Mouse (Mus musculus) midbrain, embryonic 10.5 days (tissue): ENCODE data around the gene Rabl2. TPM values are rescaled to one million over a fixed set of nuclear protein-coding genes. Genes with fewer than 3 reads are reported as not detected.

Experiments used
- DNase-seq: peaks from one replicate; pipeline ENCODE4 v3.0.0-alpha.2; 2017; ENCODE audit warnings: low spot score
- H3K27ac ChIP-seq: fragments of 300-500 bp; sonication (generic); replicated peaks from 2 replicates; pipeline ENCODE4 v1.5.1; 2016; ENCODE audit warnings: mild to moderate bottlenecking
- H3K27me3 ChIP-seq: fragments of 300-500 bp; sonication (generic); 2 replicates; pipeline ENCODE4 v1.6.1; 2016; ENCODE audit warnings: low read depth, mild to moderate bottlenecking; ENCODE audit not compliant: poor library complexity, severe bottlenecking
- H3K36me3 ChIP-seq: fragments of 300-500 bp; sonication (generic); 2 replicates; pipeline ENCODE4 v1.6.1; 2016; ENCODE audit warnings: mild to moderate bottlenecking, moderate library complexity
- H3K4me1 ChIP-seq: fragments of 300-500 bp; sonication (generic); 2 replicates; pipeline ENCODE4 v1.6.1; 2016
- H3K4me3 ChIP-seq: fragments of 300-500 bp; sonication (generic); 2 replicates; pipeline ENCODE4 v1.5.1; 2016; ENCODE audit warnings: mild to moderate bottlenecking, moderate library complexity
- H3K9me3 ChIP-seq: fragments of 300-500 bp; sonication (generic); replicated peaks from 2 replicates; pipeline ENCODE4 v1.6.1; 2016; ENCODE audit warnings: mild to moderate bottlenecking
- WGBS: fragments of 180-500 bp; shearing (Covaris S2); methylation state at CpG from one replicate; pipeline ENCODE4 v1.1.7; 2016; 5-methylcytosine and 5-hydroxymethylcytosine counted together
- polyA plus RNA-seq: library from polyadenylated mRNA; unstranded; fragments of >200 nt; fragmentation: Nextera tagmentation; extraction: Ambion mirVana; gene quantifications from 2 replicates; pipeline ENCODE4 v1.2.1, GENCODE M21; 2016

Rabl2 gene
- 80.1 and 80.7 TPM in 2 replicates for polyA plus RNA-seq

DNA sequence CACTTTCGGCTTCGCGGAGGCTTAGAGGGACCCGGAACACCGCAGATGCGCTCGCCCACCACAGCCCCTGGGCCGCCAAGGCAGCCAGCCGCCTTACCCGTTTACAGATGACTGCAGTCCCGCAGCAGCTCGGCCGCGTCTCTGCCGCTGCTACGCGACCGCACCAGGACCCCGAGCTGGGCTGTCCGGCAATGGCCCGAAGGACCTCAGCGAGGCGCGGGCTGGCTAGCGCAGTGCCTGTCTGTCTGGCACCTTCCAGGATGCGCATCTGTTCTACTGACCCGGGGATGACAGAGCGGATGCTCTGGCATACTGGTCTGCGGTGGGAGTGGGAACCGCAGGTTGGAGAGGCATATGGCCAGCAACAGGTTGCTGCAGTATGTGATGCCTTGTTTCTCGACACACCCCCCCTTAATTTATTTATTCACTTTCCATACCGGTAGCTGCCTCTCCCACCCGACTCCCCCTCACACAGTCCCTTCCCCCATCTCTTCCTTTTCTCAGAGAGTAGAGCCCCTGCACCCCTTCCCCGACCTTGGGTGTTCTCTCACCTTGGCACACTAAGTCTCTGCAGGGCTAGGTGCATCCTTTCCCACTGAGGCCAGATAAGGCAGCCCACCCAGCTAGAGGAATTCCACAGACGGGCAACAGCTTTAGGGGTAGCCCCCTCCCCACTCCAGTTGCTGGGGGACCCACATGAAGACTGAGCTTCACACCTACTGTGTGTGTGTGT is at the start of gene Rabl2:
Rabl2 (minus strand) TSS at position 201 of the 733 bp plus-strand sequence.
- no peaks in the 10 kb centered on the region for H3K9me3 ChIP-seq
- peak; percentile 93 for DNase-seq
- peak within 1 kb of the TSS; percentile 88 for H3K27ac ChIP-seq
- H3K27me3 ChIP-seq, result no peaks in the 10 kb centered on the region
- WGBS, result 1% methylated on average over 35 of the region's 35 CpGs
- peak within 1 kb of the TSS; percentile 87 for H3K4me3 ChIP-seq
- peaks cover 15% of the 10 kb centered on the region for H3K36me3 ChIP-seq
- H3K4me1 ChIP-seq, result peaks cover 23% of the 10 kb centered on the region

DNA sequence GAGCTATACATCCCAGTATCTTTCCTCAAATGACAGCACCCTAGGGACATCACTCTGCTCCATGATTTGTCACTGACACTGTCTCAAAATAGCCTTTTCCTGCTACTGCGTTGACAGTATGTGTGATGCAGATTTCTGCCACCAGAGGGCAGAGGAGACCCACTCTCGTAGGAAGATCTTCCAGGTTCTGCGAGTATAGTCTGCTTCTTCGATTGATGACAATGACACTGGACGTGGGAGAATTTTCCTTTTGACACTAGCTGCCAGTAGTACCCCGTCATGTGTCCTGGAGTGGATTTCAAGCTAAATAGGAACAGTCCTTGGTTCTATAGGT is 31.9 kb upstream of the Rabl2 start:
- 21% methylated on average over 6 of the region's 6 CpGs for WGBS
- H3K4me1 ChIP-seq, result no peaks in the 10 kb centered on the region
- H3K36me3 ChIP-seq, result no peaks in the 10 kb centered on the region
- no peaks in the 10 kb centered on the region for H3K9me3 ChIP-seq
- no peak overlapping the region for H3K4me3 ChIP-seq
- peak; percentile 74 for DNase-seq
- H3K27ac ChIP-seq, result no peak overlapping the region
- H3K27me3 ChIP-seq, result no peaks in the 10 kb centered on the region

- Histone ChIP-seq H3K36me3 (no peaks in the 10 kb centered on the region), H3K27me3 (no peaks in the 10 kb centered on the region), H3K4me1 (no peaks in the 10 kb centered on the region), H3K27ac (no peak overlapping the region), H3K4me3 (no peak overlapping the region), H3K9me3 (no peaks in the 10 kb centered on the region)
- no peak for DNase-seq
- WGBS, result 67% methylated on average over 5 of the region's 5 CpGs
Measured at GRCm38 (mm10) chr15:89622959-89623625, 31.4 kb upstream of the Rabl2 start.

GRCm38 (mm10) chr15:89622312-89622958 is 30.7 kb upstream of the Rabl2 start:
- WGBS, result 78% methylated on average over 12 of the region's 12 CpGs
- H3K9me3 ChIP-seq, result no peaks in the 10 kb centered on the region
- no peaks in the 10 kb centered on the region for H3K27me3 ChIP-seq
- H3K36me3 ChIP-seq, result no peaks in the 10 kb centered on the region
- H3K4me3 ChIP-seq, result no peak overlapping the region
- H3K4me1 ChIP-seq, result no peaks in the 10 kb centered on the region
- H3K27ac ChIP-seq, result no peak overlapping the region
- peak; percentile 59 for DNase-seq

- H3K4me1 ChIP-seq, result no peaks in the 10 kb centered on the region
- H3K27me3 ChIP-seq, result no peaks in the 10 kb centered on the region
- H3K9me3 ChIP-seq, result no peaks in the 10 kb centered on the region; the same call in 1 of the 2 replicates
- no peak overlapping the region for H3K27ac ChIP-seq
- H3K4me3 ChIP-seq, result no peak overlapping the region
- DNase-seq, result no peak
- no peaks in the 10 kb centered on the region for H3K36me3 ChIP-seq
- WGBS, result 87% methylated on average over 9 of the region's 9 CpGs
Measured at GRCm38 (mm10) chr15:89607888-89608287, 16.2 kb upstream of the Rabl2 start.

- Histone ChIP-seq H3K4me1 (no peaks in the 10 kb centered on the region), H3K9me3 (no peaks in the 10 kb centered on the region; the same call in 1 of the 2 replicates), H3K4me3 (no peak overlapping the region), H3K36me3 (no peaks in the 10 kb centered on the region), H3K27me3 (no peaks in the 10 kb centered on the region), H3K27ac (no peak overlapping the region)
- WGBS, result 92% methylated on average over 8 of the region's 8 CpGs
- DNase-seq, result no peak
Measured at GRCm38 (mm10) chr15:89607480-89607879, 15.8 kb upstream of the Rabl2 start.

DNA sequence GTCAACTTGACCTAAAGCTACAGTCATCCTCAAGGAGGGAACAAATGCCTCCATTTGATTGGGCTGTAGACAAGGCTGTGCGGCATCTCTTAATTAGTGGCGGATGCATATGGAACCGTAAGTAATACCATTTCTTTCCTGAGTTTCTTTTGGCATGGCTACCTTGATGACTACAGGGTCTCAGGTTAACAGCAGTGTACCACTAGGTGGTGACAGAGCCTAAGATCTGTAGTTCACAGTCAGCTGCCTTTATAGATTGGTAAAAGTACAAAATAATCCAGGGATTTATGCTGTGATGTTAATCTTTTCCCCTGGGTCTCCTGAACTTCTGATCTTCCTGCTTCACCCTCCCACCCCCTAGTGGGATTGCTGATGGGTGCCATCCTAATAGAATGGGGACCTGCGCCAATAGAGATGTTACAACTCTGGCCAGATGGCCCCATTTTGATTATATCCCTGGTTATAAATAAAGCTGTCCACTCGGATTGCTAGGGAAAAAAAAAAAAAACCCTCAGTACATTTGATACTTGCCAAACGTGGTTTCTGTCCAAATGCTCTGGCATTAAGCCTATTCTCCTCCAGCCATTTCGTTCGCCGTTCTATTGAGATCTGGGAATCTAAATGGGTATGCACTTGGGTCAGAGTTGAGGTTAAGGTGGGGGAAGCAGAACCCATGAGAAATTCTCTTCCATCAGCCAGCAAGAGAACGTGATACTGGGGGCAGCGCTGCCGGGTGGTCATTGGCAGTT is 14.3 kb upstream of the Rabl2 start:
- Histone ChIP-seq H3K27ac (no peak overlapping the region), H3K4me1 (no peaks in the 10 kb centered on the region), H3K9me3 (no peaks in the 10 kb centered on the region; the same call in 1 of the 2 replicates), H3K4me3 (no peak overlapping the region), H3K36me3 (no peaks in the 10 kb centered on the region), H3K27me3 (no peaks in the 10 kb centered on the region)
- WGBS, result 86% methylated on average over 12 of the region's 12 CpGs
- no peak for DNase-seq

- H3K4me3 ChIP-seq, result peak overlapping the region; percentile 87
- DNase-seq, result no peak
- 44% methylated on average over 4 of the region's 4 CpGs for WGBS
- H3K27ac ChIP-seq, result peak overlapping the region; percentile 88
- H3K4me1 ChIP-seq, result peaks cover 23% of the 10 kb centered on the region
- peaks cover 8% of the 10 kb centered on the region for H3K36me3 ChIP-seq
- H3K9me3 ChIP-seq, result no peaks in the 10 kb centered on the region
- H3K27me3 ChIP-seq, result no peaks in the 10 kb centered on the region
Measured at GRCm38 (mm10) chr15:89592548-89592947, 825 bp upstream of the Rabl2 start.

DNA sequence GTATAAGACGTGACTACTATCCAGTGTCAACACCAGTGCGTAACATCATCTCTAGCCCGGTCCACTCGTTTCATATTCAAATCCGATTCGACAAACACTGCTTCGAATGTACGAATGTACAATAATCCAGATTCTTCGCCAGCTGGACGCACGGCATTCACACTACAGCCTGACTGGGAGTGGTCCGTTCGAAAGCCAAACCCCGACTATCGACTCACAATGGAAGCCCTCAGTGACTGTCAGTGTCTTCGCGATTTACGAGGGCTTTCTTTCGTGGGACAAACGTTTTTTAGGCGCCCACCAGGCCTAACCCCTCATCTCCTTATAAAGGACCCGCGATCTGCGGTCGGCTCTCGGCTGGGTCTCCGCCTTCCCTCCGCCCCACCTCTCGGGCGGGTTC is 406 bp downstream of the Rabl2 start:
- Histone ChIP-seq H3K36me3 (peaks cover 20% of the 10 kb centered on the region), H3K27ac (peak overlapping the region; percentile 88), H3K4me3 (peak overlapping the region; percentile 87), H3K4me1 (peaks cover 23% of the 10 kb centered on the region), H3K9me3 (no peaks in the 10 kb centered on the region), H3K27me3 (no peaks in the 10 kb centered on the region)
- DNase-seq, result no peak
- WGBS, result 5% methylated on average over 30 of the region's 30 CpGs

DNA sequence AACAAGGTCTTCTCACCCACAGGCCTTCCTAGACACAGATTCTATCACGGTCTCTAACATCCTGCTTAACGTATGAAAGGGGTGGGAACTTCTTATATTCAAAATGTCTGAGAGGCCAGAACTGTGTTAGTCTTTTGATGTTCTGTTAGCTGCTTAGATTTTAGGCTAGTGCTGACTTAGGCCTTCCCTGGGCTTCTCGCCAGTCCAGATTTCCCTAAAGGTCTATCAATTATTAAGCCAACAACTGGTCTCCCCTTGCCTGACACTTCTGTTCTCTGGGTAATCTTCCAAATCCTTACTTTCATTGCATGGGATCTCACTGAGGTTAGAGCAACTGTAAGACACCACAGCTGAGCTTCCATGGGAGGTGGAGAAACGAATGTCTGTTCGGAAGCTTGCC is 2.6 kb downstream of the Rabl2 start:
- no peak overlapping the region for H3K27ac ChIP-seq
- H3K4me3 ChIP-seq, result no peak overlapping the region
- H3K9me3 ChIP-seq, result no peaks in the 10 kb centered on the region
- no peaks in the 10 kb centered on the region for H3K27me3 ChIP-seq
- DNase-seq, result no peak
- H3K36me3 ChIP-seq, result peaks cover 37% of the 10 kb centered on the region
- WGBS, result 91% methylated on average over 5 of the region's 5 CpGs
- peaks cover 23% of the 10 kb centered on the region for H3K4me1 ChIP-seq

DNA sequence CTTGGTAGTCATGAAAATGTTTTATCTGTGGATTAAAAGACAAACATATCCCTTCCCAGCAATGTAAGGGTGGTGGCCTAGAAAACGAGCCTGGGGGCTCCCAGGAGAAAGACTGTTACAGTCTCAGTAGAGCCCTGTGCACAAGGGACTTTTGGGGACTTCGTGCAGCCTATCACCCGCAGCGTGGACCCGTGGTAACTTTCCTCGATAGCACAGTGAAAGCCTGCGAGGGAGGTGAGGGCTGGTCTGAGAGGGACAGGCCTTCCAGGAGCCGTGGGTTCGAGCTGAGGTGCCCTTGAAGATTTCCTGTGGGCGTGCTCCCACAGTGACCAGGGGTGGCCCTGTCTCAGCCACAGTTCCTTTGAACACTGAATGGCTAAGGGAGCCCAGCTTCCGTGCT is 6.1 kb downstream of the Rabl2 start:
- H3K4me1 ChIP-seq, result peaks cover 7% of the 10 kb centered on the region
- H3K9me3 ChIP-seq, result no peaks in the 10 kb centered on the region
- WGBS, result 91% methylated on average over 11 of the region's 11 CpGs
- DNase-seq, result no peak
- no peak overlapping the region for H3K27ac ChIP-seq
- H3K27me3 ChIP-seq, result no peaks in the 10 kb centered on the region
- H3K4me3 ChIP-seq, result no peak overlapping the region
- H3K36me3 ChIP-seq, result peaks cover 61% of the 10 kb centered on the region

DNA sequence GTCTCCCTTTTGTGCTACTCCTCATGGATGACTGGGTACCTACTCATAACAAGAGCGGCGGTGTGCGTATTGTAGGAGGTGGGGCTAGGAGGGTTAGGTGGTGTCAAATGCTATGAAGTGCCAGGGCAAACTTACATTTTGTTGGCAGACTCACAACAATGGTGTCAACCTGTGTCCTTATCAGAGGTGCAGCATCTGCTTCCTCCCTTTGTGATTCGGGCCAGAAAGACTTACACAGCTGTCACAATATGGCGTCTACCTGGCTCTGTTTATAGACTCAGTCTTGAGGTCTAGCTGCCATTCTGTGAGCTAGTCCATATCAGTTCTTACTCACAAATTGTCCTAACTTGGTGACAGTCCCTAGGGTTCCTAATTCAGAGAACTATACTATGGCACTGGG is 6.6 kb downstream of the Rabl2 start:
- H3K4me3 ChIP-seq, result no peak overlapping the region
- no peaks in the 10 kb centered on the region for H3K9me3 ChIP-seq
- H3K4me1 ChIP-seq, result peaks cover 2% of the 10 kb centered on the region; the same call in 1 of the 2 replicates
- DNase-seq, result no peak
- peaks cover 61% of the 10 kb centered on the region for H3K36me3 ChIP-seq
- H3K27ac ChIP-seq, result no peak overlapping the region
- 92% methylated on average over 5 of the region's 5 CpGs for WGBS
- H3K27me3 ChIP-seq, result no peaks in the 10 kb centered on the region
